Mouse (Mus musculus): ENCODE results near the gene Slain2.

Slain2 gene

GRCm38 (mm10) chr5:72891534-72891933, 22.6 kb upstream of the Slain2 start:
- no peak for TF ChIP-seq GATA4 (IDR thresholded peaks at IDR 0.05; ENCODE audit: insufficient replicate concordance, low read length)

GRCm38 (mm10) chr5:72893987-72894386, 20.1 kb upstream of the Slain2 start:
- no peak for TF ChIP-seq GATA4 (IDR thresholded peaks at IDR 0.05; ENCODE audit: insufficient replicate concordance, low read length)

GRCm38 (mm10) chr5:72895261-72895660, 18.8 kb upstream of the Slain2 start:
- no peak for TF ChIP-seq GATA4 (IDR thresholded peaks at IDR 0.05; ENCODE audit: insufficient replicate concordance, low read length)

- TF ChIP-seq GATA4 (IDR thresholded peaks at IDR 0.05; ENCODE audit: insufficient replicate concordance, low read length) = no peak
These were observed 17.4 kb upstream of the Slain2 start for GRCm38 (mm10) chr5:72896478-72897279.

GRCm38 (mm10) chr5:72897998-72898397, 16.1 kb upstream of the Slain2 start:
- no peak for TF ChIP-seq GATA4 (IDR thresholded peaks at IDR 0.05; ENCODE audit: insufficient replicate concordance, low read length)

- no peak for TF ChIP-seq GATA4 (IDR thresholded peaks at IDR 0.05; ENCODE audit: insufficient replicate concordance, low read length)
These were observed 14.8 kb upstream of the Slain2 start for GRCm38 (mm10) chr5:72899255-72899654.

GRCm38 (mm10) chr5:72901866-72902265, 12.2 kb upstream of the Slain2 start:
- no peak for TF ChIP-seq GATA4 (IDR thresholded peaks at IDR 0.05; ENCODE audit: insufficient replicate concordance, low read length)

GRCm38 (mm10) chr5:72902312-72902711, 11.8 kb upstream of the Slain2 start:
- TF ChIP-seq GATA4 (IDR thresholded peaks at IDR 0.05; ENCODE audit: insufficient replicate concordance, low read length) = no peak

GRCm38 (mm10) chr5:72902876-72903516, 11.1 kb upstream of the Slain2 start:
- no peak for TF ChIP-seq GATA4 (IDR thresholded peaks at IDR 0.05; ENCODE audit: insufficient replicate concordance, low read length)

GRCm38 (mm10) chr5:72904903-72905790, 9.0 kb upstream of the Slain2 start:
- TF ChIP-seq GATA4 (IDR thresholded peaks at IDR 0.05; ENCODE audit: insufficient replicate concordance, low read length) = no peak

- TF ChIP-seq GATA4 (IDR thresholded peaks at IDR 0.05; ENCODE audit: insufficient replicate concordance, low read length) = no peak
These were observed 6.7 kb upstream of the Slain2 start for GRCm38 (mm10) chr5:72907402-72907801.

- TF ChIP-seq GATA4 (IDR thresholded peaks at IDR 0.05; ENCODE audit: insufficient replicate concordance, low read length) = no peak
These were observed 5.7 kb upstream of the Slain2 start for GRCm38 (mm10) chr5:72908324-72908936.

- TF ChIP-seq GATA4 (IDR thresholded peaks at IDR 0.05; ENCODE audit: insufficient replicate concordance, low read length) = no peak
These were observed 4.7 kb upstream of the Slain2 start for GRCm38 (mm10) chr5:72909363-72909762.

- TF ChIP-seq GATA4 (IDR thresholded peaks at IDR 0.05; ENCODE audit: insufficient replicate concordance, low read length) = no peak
These were observed 3.7 kb upstream of the Slain2 start for GRCm38 (mm10) chr5:72910373-72910772.

GRCm38 (mm10) chr5:72911284-72911683, 2.8 kb upstream of the Slain2 start:
- no peak for TF ChIP-seq GATA4 (IDR thresholded peaks at IDR 0.05; ENCODE audit: insufficient replicate concordance, low read length)

Measured in liver, adult (tissue).